Mouse (Mus musculus) activated CD4-positive, CD25-positive, alpha-beta regulatory T cell, adult 9 weeks (primary cell): ENCODE results near the gene Gm13023. TPM values are rescaled to one million over a fixed set of nuclear protein-coding genes. Genes with fewer than 3 reads are reported as not detected.

Experiments
- polyA plus RNA-seq: library from polyadenylated mRNA; unstranded; fragments of 100-300 nt; shearing (Covaris generic); gene quantifications from one replicate; pipeline ENCODE4 v1.2.1, GENCODE M21; 2017

Gm13023 gene
- not detected for polyA plus RNA-seq

GRCm38 (mm10) chr4:143789052-143789451, at the start of gene Gm13023:
Gm13023 (plus strand) TSS chr4:143789352.

DNA sequence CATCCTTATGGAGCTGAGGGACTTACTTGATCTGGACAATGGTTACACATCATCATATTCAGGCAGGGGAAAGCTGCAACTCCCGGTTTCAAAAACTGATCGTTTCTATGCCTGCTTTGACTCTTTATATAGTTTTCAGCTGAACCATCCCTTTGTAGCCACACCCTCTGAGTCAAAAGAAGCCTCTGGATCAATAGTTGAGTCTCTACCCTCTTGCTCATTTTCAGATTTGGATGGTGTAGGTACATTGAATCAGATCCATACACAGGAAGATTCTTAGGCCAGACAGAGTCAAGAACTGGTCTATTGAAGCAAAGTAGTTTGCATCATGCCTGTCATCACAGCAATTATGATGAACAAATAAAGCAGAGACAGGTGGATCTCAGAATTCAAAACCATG, 26.8 kb downstream of the Gm13023 start, which contains the start of gene Gm13084:
Gm13084 (minus strand) TSS at position 101 of the 400 bp plus-strand sequence.

Other genes starting within 250 kb of the Gm13023 start
- gene BC080695, start 237.7 kb upstream of the Gm13023 start, polyA plus RNA-seq: not detected
- not detected for gene Gm13057, start 237.6 kb upstream of the Gm13023 start, polyA plus RNA-seq
- not detected for gene Gm13083, start 174.3 kb upstream of the Gm13023 start, polyA plus RNA-seq
- gene Gm13088, start 132.1 kb upstream of the Gm13023 start, polyA plus RNA-seq: not detected
- not detected for gene Gm13089, start 86.6 kb upstream of the Gm13023 start, polyA plus RNA-seq
- not detected for gene Gm13078, start 69.9 kb upstream of the Gm13023 start, polyA plus RNA-seq
- gene Gm13084, start 26.7 kb downstream of the Gm13023 start, polyA plus RNA-seq: not detected
- not detected for gene Gm13103, start 57.1 kb downstream of the Gm13023 start, polyA plus RNA-seq
- gene Pramef6, start 111.0 kb downstream of the Gm13023 start, polyA plus RNA-seq: not detected
- not detected for gene Pramef25, start 161.7 kb downstream of the Gm13023 start, polyA plus RNA-seq
- not detected for gene Gm13101, start 177.6 kb downstream of the Gm13023 start, polyA plus RNA-seq
- not detected for gene Pramef17, start 205.0 kb downstream of the Gm13023 start, polyA plus RNA-seq